8 mouse cellular contexts compared by ENCODE assay signal in genomic region chr10:122883823-122884743, GRCm38 (mm10).
DNase-seq lines count a peak whose midpoint lies in the region; ATAC-seq and TF ChIP-seq lines count a peak whose summit lies in the region.

No protein-coding gene starts in this region.

- no peaks in the 10 kb centered on the region for H3K9me3 ChIP-seq in E14TG2a.4 (ENCODE audit: low read length)
- no peaks in the 10 kb centered on the region for H3K9me3 ChIP-seq in forebrain, embryonic 11.5 days (ENCODE audit: control insufficient read depth, low read length)
- no peaks in the 10 kb centered on the region for H3K9me3 ChIP-seq in heart, embryonic 14.5 days (ENCODE audit: control insufficient read depth, low read length)
- H3K9me3 ChIP-seq in kidney, postnatal 0 days (replicated peaks; ENCODE audit: low read length), result no peaks in the 10 kb centered on the region
- H3K9me3 ChIP-seq in limb, embryonic 14.5 days (ENCODE audit: control insufficient read depth, low read length), result no peaks in the 10 kb centered on the region

- H3K36me3 ChIP-seq in E14TG2a.4 (ENCODE audit: insufficient read depth, low read length), result no peaks in the 10 kb centered on the region
- H3K36me3 ChIP-seq in forebrain, embryonic 11.5 days (ENCODE audit: control insufficient read depth, insufficient read depth, low read length), result no peaks in the 10 kb centered on the region
- H3K36me3 ChIP-seq in heart, embryonic 14.5 days (ENCODE audit: control insufficient read depth, insufficient read depth, low read length), result no peaks in the 10 kb centered on the region
- H3K36me3 ChIP-seq in kidney, postnatal 0 days (ENCODE audit: insufficient read depth, low read length), result no peaks in the 10 kb centered on the region
- no peaks in the 10 kb centered on the region for H3K36me3 ChIP-seq in limb, embryonic 14.5 days (ENCODE audit: control insufficient read depth, insufficient read depth, low read length)

- DNase-seq in forebrain, embryonic 11.5 days (ENCODE audit: low spot score), result peak; percentile 81
- DNase-seq in kidney, postnatal 0 days (ENCODE audit: low spot score), result peak; percentile 75
- peak; percentile 75 for DNase-seq in limb, embryonic 14.5 days (ENCODE audit: low spot score)
- peak; percentile 59 for DNase-seq in right cerebral cortex, adult 18-20 months
- no peak for DNase-seq in urinary bladder, postnatal 25 days (ENCODE audit: low spot score)

- 9% methylated on average over 15 of the region's 15 CpGs for WGBS in forebrain, embryonic 11.5 days
- 20% methylated on average over 15 of the region's 15 CpGs for WGBS in heart, embryonic 14.5 days
- WGBS in kidney, postnatal 0 days, result 16% methylated on average over 15 of the region's 15 CpGs
- WGBS in limb, embryonic 14.5 days, result 19% methylated on average over 15 of the region's 15 CpGs

- peak overlapping the region; percentile 35 for H3K4me2 ChIP-seq in forebrain, embryonic 11.5 days (ENCODE audit: low read depth, low read length, severe bottlenecking)
- H3K4me2 ChIP-seq in heart, embryonic 14.5 days (ENCODE audit: low read length), result peak overlapping the region; percentile 40
- peak overlapping the region; percentile 4; the same call in 1 of the 2 replicates for H3K4me2 ChIP-seq in kidney, postnatal 0 days (ENCODE audit: low read length)
- H3K4me2 ChIP-seq in limb, embryonic 14.5 days (replicated peaks; ENCODE audit: low read depth, low read length, severe bottlenecking), result no peak overlapping the region

- H3K4me3 ChIP-seq in E14TG2a.4 (replicated peaks; ENCODE audit: low read length), result peak overlapping the region; percentile 43
- H3K4me3 ChIP-seq in brown adipose tissue, adult 24 weeks (ENCODE audit: insufficient read depth, low read depth, low read length), result no peak overlapping the region
- H3K4me3 ChIP-seq in forebrain, embryonic 11.5 days (ENCODE audit: low read depth, low read length), result no peak overlapping the region
- no peak overlapping the region for H3K4me3 ChIP-seq in heart, embryonic 14.5 days (ENCODE audit: control insufficient read depth in 1 of 2, insufficient read depth in 1 of 2, low read depth in 1 of 2, low read length in 2 of 2)
- H3K4me3 ChIP-seq in kidney, postnatal 0 days (replicated peaks; ENCODE audit: low read depth, low read length), result no peak overlapping the region
- no peak overlapping the region for H3K4me3 ChIP-seq in limb, embryonic 14.5 days (replicated peaks; ENCODE audit: low read length)

- 0 out of 2 replicates have a peak overlapping the region, but pooled peaks have one; percentile 8 for H3K27ac ChIP-seq in brown adipose tissue, adult 24 weeks (replicated peaks; ENCODE audit: low read depth, low read length)
- peak overlapping the region; percentile 91 for H3K27ac ChIP-seq in forebrain, embryonic 11.5 days (ENCODE audit: low read depth, low read length)
- H3K27ac ChIP-seq in heart, embryonic 14.5 days (replicated peaks in 1 of 2; ENCODE audit: control insufficient read depth in 1 of 2, insufficient read depth in 1 of 2, low read depth in 2 of 2, low read length in 2 of 2), result peak overlapping the region; percentile 74 to 81
- peak overlapping the region; percentile 72 for H3K27ac ChIP-seq in kidney, postnatal 0 days
- peak overlapping the region; percentile 71 for H3K27ac ChIP-seq in limb, embryonic 14.5 days (replicated peaks; ENCODE audit: low read depth, low read length)

- peak; percentile 72 for ATAC-seq in forebrain, embryonic 11.5 days (replicated peaks; ENCODE audit: low FRiP score)
- ATAC-seq in heart, embryonic 14.5 days (ENCODE audit: insufficient number of reproducible peaks, insufficient read depth, low FRiP score, low read depth), result peak; percentile 49; the same call in 1 of the 2 replicates
- ATAC-seq in kidney, postnatal 0 days (replicated peaks; ENCODE audit: low FRiP score, low read depth), result peak; percentile 48
- peak; percentile 24 for ATAC-seq in limb, embryonic 14.5 days (ENCODE audit: low FRiP score, low read depth)

- TF ChIP-seq CTCF in E14TG2a.4 (conservative IDR thresholded peaks at IDR 0.05; ENCODE audit: low read length), result no peak
- TF ChIP-seq CTCF in kidney, postnatal 0 days (IDR thresholded peaks at IDR 0.05; ENCODE audit: low read depth), result peak; percentile 9; the same call in 1 of the 2 replicates

- peak overlapping the region; percentile 61 for H3K9ac ChIP-seq in forebrain, embryonic 11.5 days (ENCODE audit: low read length)
- peak overlapping the region; percentile 61 for H3K9ac ChIP-seq in heart, embryonic 14.5 days (ENCODE audit: low read length)
- H3K9ac ChIP-seq in kidney, postnatal 0 days (ENCODE audit: low read depth, low read length), result peak overlapping the region; percentile 25; the same call in 1 of the 2 replicates
- H3K9ac ChIP-seq in limb, embryonic 14.5 days (ENCODE audit: low read depth, low read length, severe bottlenecking), result peak overlapping the region; percentile 25; the same call in 1 of the 2 replicates

- peaks cover 18% of the 10 kb centered on the region; the same call in 1 of the 2 replicates for H3K27me3 ChIP-seq in E14TG2a.4 (ENCODE audit: insufficient read depth, low read length)
- H3K27me3 ChIP-seq in forebrain, embryonic 11.5 days (ENCODE audit: control insufficient read depth, insufficient read depth, low read length), result no peaks in the 10 kb centered on the region
- H3K27me3 ChIP-seq in heart, embryonic 14.5 days (ENCODE audit: control insufficient read depth, insufficient read depth, low read length), result no peaks in the 10 kb centered on the region
- no peaks in the 10 kb centered on the region for H3K27me3 ChIP-seq in kidney, postnatal 0 days (ENCODE audit: insufficient read depth, low read length)
- H3K27me3 ChIP-seq in limb, embryonic 14.5 days (ENCODE audit: control insufficient read depth, insufficient read depth, low read length), result no peaks in the 10 kb centered on the region

- TF ChIP-seq POLR2A in limb, embryonic 14.5 days (IDR thresholded peaks at IDR 0.05; ENCODE audit: borderline replicate concordance, extremely low read depth, insufficient read depth, insufficient read length), result no peak

- peaks cover 32% of the 10 kb centered on the region for H3K4me1 ChIP-seq in E14TG2a.4 (replicated peaks; ENCODE audit: low read depth, low read length)
- peaks cover 14% of the 10 kb centered on the region for H3K4me1 ChIP-seq in brown adipose tissue, adult 24 weeks (ENCODE audit: control insufficient read depth, insufficient read depth, insufficient read length, low read length)
- peaks cover 30% of the 10 kb centered on the region for H3K4me1 ChIP-seq in forebrain, embryonic 11.5 days (replicated peaks; ENCODE audit: control insufficient read depth, insufficient read depth, low read length)
- H3K4me1 ChIP-seq in heart, embryonic 14.5 days (ENCODE audit: control insufficient read depth in 2 of 2, insufficient read depth in 2 of 2, low read length in 2 of 2), result peaks cover 33 to 34% of the 10 kb centered on the region in 2 experiments
- peaks cover 50% of the 10 kb centered on the region for H3K4me1 ChIP-seq in kidney, postnatal 0 days (replicated peaks; ENCODE audit: insufficient read depth, low read length)
- peaks cover 60% of the 10 kb centered on the region for H3K4me1 ChIP-seq in limb, embryonic 14.5 days (ENCODE audit: control insufficient read depth, insufficient read depth, low read length)

Comparison
In these comparisons a context has a peak if more than half of its experiments do, and no peak if none do; other contexts are left out.
1. H3K27ac ChIP-seq: peak in every context shown above with its lines; median percentile 91 in forebrain, embryonic 11.5 days; 78 in heart, embryonic 14.5 days; 72 in kidney, postnatal 0 days; 71 in limb, embryonic 14.5 days; 8 in brown adipose tissue, adult 24 weeks.